Mouse (Mus musculus): ENCODE results near the gene Ppfia2. TPM values are rescaled to one million over a fixed set of nuclear protein-coding genes. Genes with fewer than 3 reads are reported as not detected.
A peak's percentile ranks its signal among the peaks of the same experiment; 100 is the strongest.

Ppfia2 gene
- polyA plus RNA-seq (2012; rRNA removed) = 0.01 TPM in 1 of 2 replicates, not detected in the other

- no peaks in the 10 kb centered on the region for H3K36me3 ChIP-seq (ENCODE audit: control insufficient read depth, insufficient read depth, low read length)
- no peak within 1 kb of the TSS for H3K27ac ChIP-seq (ENCODE audit: insufficient read depth, low read depth, low read length)
- TF ChIP-seq POLR2A (IDR thresholded peaks at IDR 0.05; ENCODE audit: low read depth, low read length) (no peak), CTCF (IDR thresholded peaks at IDR 0.05; ENCODE audit: extremely low read depth, insufficient read length, insufficient replicate concordance, low read depth, low read length) (no peak)
- peaks cover 9% of the 10 kb centered on the region; the same call in 1 of the 2 replicates for H3K27me3 ChIP-seq (ENCODE audit: control insufficient read depth, insufficient read depth, low read length)
- no peaks in the 10 kb centered on the region for H3K4me1 ChIP-seq (ENCODE audit: control insufficient read depth, insufficient read depth, insufficient read length, low read length)
- 2% methylated on average over 30 of the region's 30 CpGs for WGBS
- peak within 1 kb of the TSS; percentile 50 for H3K4me3 ChIP-seq (ENCODE audit: low read depth, low read length)
Observed at GRCm38 (mm10) chr10:106469855-106470532, at the start of gene Ppfia2. Ppfia2 (plus strand) TSS chr10:106470339.

- H3K4me1 ChIP-seq (ENCODE audit: control insufficient read depth, insufficient read depth, insufficient read length, low read length) = no peaks in the 10 kb centered on the region
- no peak for TF ChIP-seq CTCF (IDR thresholded peaks at IDR 0.05; ENCODE audit: extremely low read depth, insufficient read length, insufficient replicate concordance, low read depth, low read length)
- TF ChIP-seq POLR2A (IDR thresholded peaks at IDR 0.05; ENCODE audit: low read depth, low read length) = no peak
- no peak overlapping the region for H3K27ac ChIP-seq (ENCODE audit: insufficient read depth, low read depth, low read length)
- no peak overlapping the region for H3K4me3 ChIP-seq (ENCODE audit: low read depth, low read length)
- H3K36me3 ChIP-seq (ENCODE audit: control insufficient read depth, insufficient read depth, low read length) = no peaks in the 10 kb centered on the region
- peaks cover 9% of the 10 kb centered on the region; the same call in 1 of the 2 replicates for H3K27me3 ChIP-seq (ENCODE audit: control insufficient read depth, insufficient read depth, low read length)
- 10% methylated on average over 19 of the region's 19 CpGs for WGBS
Observed at GRCm38 (mm10) chr10:106468956-106469721, 1.0 kb upstream of the Ppfia2 start.

GRCm38 (mm10) chr10:106470533-106471205 lies 530 bp downstream of the Ppfia2 start:
- 17% methylated on average over 18 of the region's 18 CpGs for WGBS
- Histone ChIP-seq H3K4me3 (ENCODE audit: low read depth, low read length) (peak overlapping the region; percentile 50), H3K4me1 (ENCODE audit: control insufficient read depth, insufficient read depth, insufficient read length, low read length) (no peaks in the 10 kb centered on the region), H3K27me3 (ENCODE audit: control insufficient read depth, insufficient read depth, low read length) (peaks cover 9% of the 10 kb centered on the region; the same call in 1 of the 2 replicates), H3K36me3 (ENCODE audit: control insufficient read depth, insufficient read depth, low read length) (no peaks in the 10 kb centered on the region), H3K27ac (ENCODE audit: insufficient read depth, low read depth, low read length) (no peak overlapping the region)
- TF ChIP-seq CTCF (IDR thresholded peaks at IDR 0.05; ENCODE audit: extremely low read depth, insufficient read length, insufficient replicate concordance, low read depth, low read length) = no peak
- TF ChIP-seq POLR2A (IDR thresholded peaks at IDR 0.05; ENCODE audit: low read depth, low read length) = no peak

DNA sequence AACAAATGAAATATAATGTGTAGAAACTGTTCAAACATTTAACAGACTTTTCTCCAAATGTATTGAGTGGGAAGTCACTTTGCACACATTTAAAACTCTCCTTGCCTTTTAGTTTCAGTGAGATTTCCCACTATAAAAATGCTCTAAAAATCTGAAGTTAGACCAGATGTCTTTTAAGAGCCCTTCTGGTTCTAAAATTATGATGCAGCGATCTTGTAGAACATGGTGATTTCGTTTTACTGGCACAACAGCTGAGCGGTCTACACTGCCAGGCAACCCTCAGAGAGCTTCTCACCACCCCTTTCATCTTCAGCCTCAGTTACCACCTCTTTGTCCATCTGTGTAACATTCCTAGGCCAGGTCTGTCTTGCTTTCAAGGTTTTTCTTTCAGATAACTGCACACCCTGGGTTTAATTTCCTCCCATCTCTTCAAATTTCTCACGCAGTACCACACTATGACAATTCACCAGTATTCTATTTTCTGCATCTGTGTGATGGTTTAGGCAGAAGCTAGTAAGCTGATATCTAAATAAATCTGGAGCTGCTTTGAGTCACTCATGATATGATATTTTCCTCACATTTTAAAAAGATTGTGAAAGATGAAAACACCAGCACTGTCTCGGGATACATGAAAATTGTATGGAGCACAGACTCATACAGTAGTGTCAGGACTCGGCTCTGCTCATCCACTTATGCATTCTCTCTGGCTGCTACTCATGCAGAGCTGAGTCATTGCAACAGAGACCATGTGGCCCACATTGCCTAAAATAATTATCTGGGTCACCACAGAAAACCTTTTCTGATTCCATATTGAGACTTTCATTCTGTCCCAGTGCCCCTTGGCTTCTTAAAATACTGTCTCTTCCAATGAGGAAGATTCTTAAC lies 39.4 kb downstream of the Ppfia2 start:
- Histone ChIP-seq H3K36me3 (ENCODE audit: control insufficient read depth, insufficient read depth, low read length) (no peaks in the 10 kb centered on the region), H3K27me3 (ENCODE audit: control insufficient read depth, insufficient read depth, low read length) (no peaks in the 10 kb centered on the region), H3K4me3 (ENCODE audit: low read depth, low read length) (no peak overlapping the region), H3K4me1 (ENCODE audit: control insufficient read depth, insufficient read depth, insufficient read length, low read length) (no peaks in the 10 kb centered on the region), H3K27ac (ENCODE audit: insufficient read depth, low read depth, low read length) (no peak overlapping the region)
- no peak for TF ChIP-seq POLR2A (IDR thresholded peaks at IDR 0.05; ENCODE audit: low read depth, low read length)
- TF ChIP-seq CTCF (IDR thresholded peaks at IDR 0.05; ENCODE audit: extremely low read depth, insufficient read length, insufficient replicate concordance, low read depth, low read length) = no peak
- WGBS = 80% methylated on average over 6 of the region's 6 CpGs

- TF ChIP-seq POLR2A (IDR thresholded peaks at IDR 0.05; ENCODE audit: low read depth, low read length) (no peak), CTCF (IDR thresholded peaks at IDR 0.05; ENCODE audit: extremely low read depth, insufficient read length, insufficient replicate concordance, low read depth, low read length) (no peak)
Observed at GRCm38 (mm10) chr10:106566036-106566435, 95.9 kb downstream of the Ppfia2 start.

GRCm38 (mm10) chr10:106585026-106585425 lies 114.9 kb downstream of the Ppfia2 start:
- no peak for TF ChIP-seq CTCF (IDR thresholded peaks at IDR 0.05; ENCODE audit: extremely low read depth, insufficient read length, insufficient replicate concordance, low read depth, low read length)
- no peak for TF ChIP-seq POLR2A (IDR thresholded peaks at IDR 0.05; ENCODE audit: low read depth, low read length)
- no peak overlapping the region for H3K27ac ChIP-seq (ENCODE audit: insufficient read depth, low read depth, low read length)
- H3K36me3 ChIP-seq (ENCODE audit: control insufficient read depth, insufficient read depth, low read length) = no peaks in the 10 kb centered on the region
- no peaks in the 10 kb centered on the region for H3K4me1 ChIP-seq (ENCODE audit: control insufficient read depth, insufficient read depth, insufficient read length, low read length)
- no peak overlapping the region for H3K4me3 ChIP-seq (ENCODE audit: low read depth, low read length)
- WGBS = 23% methylated on average over 4 of the region's 4 CpGs
- no peaks in the 10 kb centered on the region; the same call in 1 of the 2 replicates for H3K27me3 ChIP-seq (ENCODE audit: control insufficient read depth, insufficient read depth, low read length)

More at GRCm38 (mm10) chr10:106566036-106566435, 95.9 kb downstream of the Ppfia2 start:
- Histone ChIP-seq H3K4me1 (ENCODE audit: control insufficient read depth, insufficient read depth, insufficient read length, low read length) (no peaks in the 10 kb centered on the region), H3K27me3 (ENCODE audit: control insufficient read depth, insufficient read depth, low read length) (no peaks in the 10 kb centered on the region), H3K4me3 (ENCODE audit: low read depth, low read length) (no peak overlapping the region), H3K36me3 (ENCODE audit: control insufficient read depth, insufficient read depth, low read length) (no peaks in the 10 kb centered on the region), H3K27ac (ENCODE audit: insufficient read depth, low read depth, low read length) (no peak overlapping the region)
- WGBS = 52% methylated on average over 4 of the region's 4 CpGs
